Mouse (Mus musculus): ENCODE results near the gene Gclc. TPM values are rescaled to one million over a fixed set of nuclear protein-coding genes. Genes with fewer than 3 reads are reported as not detected.

The Gclc gene
- polyA plus RNA-seq, 1 experiment: 23.8 TPM

Other genes with a start within 250 kb of the Gclc start
- 37.5 and 56.3 TPM in 2 replicates for gene Lrrc1, start 209.7 kb upstream of the Gclc start, polyA plus RNA-seq (2012; rRNA removed)
- 0.13 and 0.18 TPM in 2 replicates for gene Klhl31, start 118.0 kb upstream of the Gclc start, polyA plus RNA-seq (2012; rRNA removed)
- 55.0 and 78.0 TPM in 2 replicates for gene Elovl5, start 162.8 kb downstream of the Gclc start, polyA plus RNA-seq (2012; rRNA removed)

All from gonadal fat pad, adult 2 months (tissue).